Mouse (Mus musculus) midbrain, embryonic 11.5 days (tissue): ENCODE measurements around the gene Clptm1l. TPM values are rescaled to one million over a fixed set of nuclear protein-coding genes. Genes with fewer than 3 reads are reported as not detected.

ENCODE experiments used
- ATAC-seq: fragments of 200-750 bp; cut with Nextera tagmentation; 2 replicates; pipeline ENCODE4 v1.8.0; 2017; ENCODE audit warnings: moderate TSS enrichment, moderate library complexity; ENCODE audit not compliant: low FRiP score
- DNase-seq: peaks from one replicate; pipeline ENCODE4 v3.0.0; 2015; ENCODE audit warnings: low spot score; ENCODE audit errors: missing footprints
- H3K27ac ChIP-seq: fragments of 300-500 bp; sonication (generic); 2 replicates; pipeline ENCODE4 v1.5.1; 2014; ENCODE audit warnings: low read depth, low read length
- H3K27me3 ChIP-seq: fragments of 300-500 bp; sonication (generic); 2 replicates; pipeline ENCODE4 v1.6.1; 2014; ENCODE audit warnings: mild to moderate bottlenecking, low read length, moderate library complexity, mixed read lengths; ENCODE audit not compliant: control insufficient read depth, insufficient read depth
- H3K36me3 ChIP-seq: fragments of 300-500 bp; sonication (generic); 2 replicates; pipeline ENCODE4 v1.6.1; 2014; ENCODE audit warnings: mild to moderate bottlenecking, low read length, moderate library complexity, mixed read lengths; ENCODE audit not compliant: control insufficient read depth, insufficient read depth
- H3K4me1 ChIP-seq: fragments of 300-500 bp; sonication (generic); 2 replicates; pipeline ENCODE4 v1.6.1; 2014; ENCODE audit warnings: low read length; ENCODE audit not compliant: control insufficient read depth, insufficient read depth
- H3K4me2 ChIP-seq: fragments of 300-500 bp; sonication (generic); 2 replicates; pipeline ENCODE4 v1.6.1; 2014; ENCODE audit warnings: mild to moderate bottlenecking, moderate library complexity
- H3K4me3 ChIP-seq: fragments of 300-500 bp; sonication (generic); 2 replicates; pipeline ENCODE4 v1.5.1; 2014; ENCODE audit warnings: low read depth, low read length
- H3K9ac ChIP-seq: fragments of 300-500 bp; sonication (generic); 2 replicates; pipeline ENCODE4 v1.6.1; 2014; ENCODE audit warnings: low read length
- H3K9me3 ChIP-seq: fragments of 300-500 bp; sonication (generic); 2 replicates; pipeline ENCODE4 v1.6.1; 2016; ENCODE audit warnings: low read length; ENCODE audit not compliant: control insufficient read depth
- WGBS: fragments of 180-500 bp; shearing (Covaris S2); extraction: QIAGEN DNeasy Blood & Tissue Kit; methylation state at CpG from one replicate; pipeline ENCODE4 v1.1.7; 2014; 5-methylcytosine and 5-hydroxymethylcytosine counted together
- polyA plus RNA-seq: library from polyadenylated mRNA; unstranded; fragments of >200 nt; fragmentation: Nextera tagmentation; extraction: Ambion mirVana; gene quantifications from 2 replicates; pipeline ENCODE4 v1.2.1, GENCODE M21; 2014

Gene Clptm1l
- polyA plus RNA-seq, 1 experiment from 2014 or later, result 106 TPM

DNA sequence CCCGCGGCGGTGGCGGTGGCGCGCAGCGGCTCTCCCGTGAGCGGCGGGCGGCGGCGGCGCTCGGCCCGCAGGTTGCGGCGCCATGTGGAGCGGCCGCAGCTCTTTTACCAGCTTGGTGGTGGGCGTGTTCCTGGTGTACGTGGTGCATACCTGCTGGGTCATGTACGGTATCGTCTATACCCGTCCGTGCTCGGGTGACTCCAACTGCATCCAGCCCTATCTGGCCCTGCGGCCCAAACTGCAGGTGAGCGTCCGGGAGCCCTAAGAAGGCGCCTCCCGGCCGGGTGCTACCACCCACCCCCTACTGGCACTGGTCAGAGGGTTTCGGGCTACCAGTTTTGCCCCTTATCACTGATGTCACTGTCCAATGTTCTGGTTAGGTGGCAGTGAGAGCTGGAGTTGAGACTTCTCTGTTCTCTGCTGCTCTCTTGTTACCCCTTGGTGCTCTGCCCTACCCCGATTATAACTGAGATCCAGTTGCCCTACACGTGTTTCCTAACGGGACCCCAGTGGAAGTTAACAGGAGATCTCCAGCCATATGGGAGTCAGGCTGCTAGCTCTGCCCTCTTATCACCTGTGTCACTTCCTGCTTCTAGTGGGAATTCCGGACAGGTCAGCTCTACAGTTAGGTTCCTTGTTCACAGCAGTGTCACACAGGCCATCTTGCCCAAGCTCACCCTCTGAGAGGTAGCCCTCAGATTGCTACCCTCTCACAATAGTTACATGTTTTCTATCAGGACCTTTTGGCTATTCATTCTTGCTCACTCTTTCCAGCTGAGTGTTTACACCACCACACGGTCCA is 551 bp downstream of the Clptm1l start:
- Histone ChIP-seq H3K27me3 (no peaks in the 10 kb centered on the region), H3K27ac (no peak overlapping the region), H3K9me3 (no peaks in the 10 kb centered on the region), H3K9ac (peak overlapping the region; percentile 89), H3K36me3 (peaks cover 4% of the 10 kb centered on the region; the same call in 1 of the 2 replicates), H3K4me2 (peak overlapping the region; percentile 95), H3K4me1 (peaks cover 14% of the 10 kb centered on the region), H3K4me3 (peak overlapping the region; percentile 87)
- DNase-seq (peak; percentile 86), ATAC-seq (peak; percentile 87)
- 3% methylated on average over 37 of the region's 39 CpGs for WGBS

DNA sequence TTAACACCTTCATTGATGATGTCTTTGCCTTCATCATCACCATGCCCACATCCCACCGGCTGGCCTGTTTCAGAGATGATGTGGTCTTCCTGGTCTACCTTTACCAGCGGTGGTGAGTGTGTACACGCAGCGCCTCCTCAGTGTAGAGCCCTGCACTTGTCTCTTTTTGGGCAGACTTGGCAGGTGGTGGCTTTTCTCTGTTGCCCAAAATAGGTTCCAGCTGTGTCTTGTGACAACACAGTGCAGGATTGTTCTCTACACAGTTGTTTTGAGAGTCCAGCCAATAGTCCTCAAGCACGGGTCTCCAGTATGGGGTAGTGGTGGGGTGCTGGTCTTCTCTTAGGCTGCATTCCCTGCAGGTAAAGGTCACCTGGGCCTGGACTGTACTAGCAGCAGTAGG is 14.6 kb downstream of the Clptm1l start:
- no peak for DNase-seq
- Histone ChIP-seq H3K4me1 (no peaks in the 10 kb centered on the region), H3K9me3 (no peaks in the 10 kb centered on the region), H3K36me3 (peaks cover 34% of the 10 kb centered on the region), H3K4me3 (no peak overlapping the region), H3K4me2 (no peak overlapping the region), H3K27ac (no peak overlapping the region), H3K27me3 (no peaks in the 10 kb centered on the region), H3K9ac (no peak overlapping the region)
- ATAC-seq, result no peak
- 92% methylated on average over 5 of the region's 5 CpGs for WGBS

DNA sequence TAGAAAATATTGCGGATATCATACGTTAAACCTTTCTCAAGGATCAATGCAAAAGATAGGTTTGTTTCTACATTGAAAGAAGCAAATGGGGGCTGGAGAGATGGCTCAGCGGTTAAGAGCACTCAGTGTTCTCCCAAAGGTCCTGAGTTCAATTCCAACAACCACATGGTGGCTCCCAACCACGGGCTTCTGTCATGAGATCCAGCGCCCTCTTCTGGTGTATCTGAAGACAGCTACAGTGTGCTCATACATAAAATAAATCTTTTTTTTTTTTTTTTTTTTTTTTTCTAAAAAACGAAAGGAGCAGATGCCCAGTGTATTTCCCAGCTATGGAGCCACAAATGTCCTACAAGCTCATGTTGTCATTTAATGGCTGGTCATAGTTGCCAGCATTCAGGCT is 16.8 kb downstream of the Clptm1l start:
- Histone ChIP-seq H3K9me3 (no peaks in the 10 kb centered on the region), H3K36me3 (peaks cover 26% of the 10 kb centered on the region), H3K4me1 (no peaks in the 10 kb centered on the region), H3K4me3 (no peak overlapping the region), H3K9ac (no peak overlapping the region), H3K27me3 (no peaks in the 10 kb centered on the region), H3K27ac (no peak overlapping the region), H3K4me2 (no peak overlapping the region)
- DNase-seq (no peak), ATAC-seq (no peak)
- 69% methylated on average over 6 of the region's 6 CpGs for WGBS

DNA sequence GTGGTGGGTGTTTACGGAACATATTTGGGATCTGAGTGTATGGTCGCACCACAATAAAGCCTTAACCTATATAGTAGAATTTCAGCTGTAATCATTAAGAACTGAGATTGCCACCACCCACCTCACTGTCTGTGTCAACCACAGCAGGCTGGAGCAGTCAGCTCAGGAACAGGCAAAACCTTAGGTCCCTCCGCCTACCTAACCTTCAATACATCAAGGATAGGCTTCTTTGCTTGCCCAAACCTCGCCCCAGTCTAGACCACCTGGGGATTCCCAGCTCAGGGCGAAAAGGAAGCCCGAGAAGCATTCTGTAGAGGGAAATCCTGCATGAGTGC is 22.6 kb downstream of the Clptm1l start:
- Histone ChIP-seq H3K4me3 (peak overlapping the region; percentile 54), H3K36me3 (no peaks in the 10 kb centered on the region; the same call in 1 of the 2 replicates), H3K27me3 (no peaks in the 10 kb centered on the region), H3K4me2 (peak overlapping the region; percentile 92), H3K27ac (no peak overlapping the region), H3K9ac (peak overlapping the region; percentile 80), H3K9me3 (no peaks in the 10 kb centered on the region), H3K4me1 (peaks cover 7% of the 10 kb centered on the region)
- 41% methylated on average over 6 of the region's 6 CpGs for WGBS
- no peak for DNase-seq
- peak; percentile 54; the same call in 1 of the 2 replicates for ATAC-seq

DNA sequence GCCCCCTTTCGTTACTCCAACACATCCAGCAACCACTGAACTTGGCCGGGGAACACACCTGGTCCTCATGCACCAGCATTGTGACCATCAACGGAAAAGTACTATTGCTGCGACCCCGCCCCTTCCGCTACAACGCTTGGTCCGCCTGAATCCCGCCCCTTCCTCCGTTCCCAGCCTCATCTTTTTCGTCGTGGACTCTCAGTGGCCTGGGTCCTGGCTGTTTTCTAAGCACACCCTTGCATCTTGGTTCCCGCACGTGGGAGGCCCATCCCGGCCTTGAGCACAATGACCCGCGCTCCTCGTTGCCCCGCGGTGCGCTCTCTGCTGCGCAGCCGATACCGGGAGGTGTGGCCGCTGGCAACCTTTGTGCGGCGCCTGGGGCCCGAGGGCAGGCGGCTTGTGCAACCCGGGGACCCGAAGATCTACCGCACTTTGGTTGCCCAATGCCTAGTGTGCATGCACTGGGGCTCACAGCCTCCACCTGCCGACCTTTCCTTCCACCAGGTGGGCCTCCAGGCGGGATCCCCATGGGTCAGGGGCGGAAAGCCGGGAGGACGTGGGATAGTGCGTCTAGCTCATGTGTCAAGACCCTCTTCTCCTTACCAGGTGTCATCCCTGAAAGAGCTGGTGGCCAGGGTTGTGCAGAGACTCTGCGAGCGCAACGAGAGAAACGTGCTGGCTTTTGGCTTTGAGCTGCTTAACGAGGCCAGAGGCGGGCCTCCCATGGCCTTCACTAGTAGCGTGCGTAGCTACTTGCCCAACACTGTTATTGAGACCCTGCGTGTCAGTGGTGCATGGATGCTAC is 23.1 kb downstream of the Clptm1l start, which contains the start of gene Tert:
Gene Tert, plus strand, starts transcription at position 167 of the 805 bp plus-strand sequence.
- DNase-seq, result peak; percentile 96
- no peaks in the 10 kb centered on the region; the same call in 1 of the 2 replicates for H3K36me3 ChIP-seq
- peak; percentile 84 for ATAC-seq
- H3K4me3 ChIP-seq, result peak within 1 kb of the TSS; percentile 54
- no peak within 1 kb of the TSS for H3K27ac ChIP-seq
- H3K9ac ChIP-seq, result peak within 1 kb of the TSS; percentile 80
- WGBS, result 12% methylated on average over 47 of the region's 47 CpGs
- peaks cover 7% of the 10 kb centered on the region for H3K4me1 ChIP-seq
- peak within 1 kb of the TSS; percentile 92 for H3K4me2 ChIP-seq
- H3K27me3 ChIP-seq, result no peaks in the 10 kb centered on the region
- H3K9me3 ChIP-seq, result no peaks in the 10 kb centered on the region

DNA sequence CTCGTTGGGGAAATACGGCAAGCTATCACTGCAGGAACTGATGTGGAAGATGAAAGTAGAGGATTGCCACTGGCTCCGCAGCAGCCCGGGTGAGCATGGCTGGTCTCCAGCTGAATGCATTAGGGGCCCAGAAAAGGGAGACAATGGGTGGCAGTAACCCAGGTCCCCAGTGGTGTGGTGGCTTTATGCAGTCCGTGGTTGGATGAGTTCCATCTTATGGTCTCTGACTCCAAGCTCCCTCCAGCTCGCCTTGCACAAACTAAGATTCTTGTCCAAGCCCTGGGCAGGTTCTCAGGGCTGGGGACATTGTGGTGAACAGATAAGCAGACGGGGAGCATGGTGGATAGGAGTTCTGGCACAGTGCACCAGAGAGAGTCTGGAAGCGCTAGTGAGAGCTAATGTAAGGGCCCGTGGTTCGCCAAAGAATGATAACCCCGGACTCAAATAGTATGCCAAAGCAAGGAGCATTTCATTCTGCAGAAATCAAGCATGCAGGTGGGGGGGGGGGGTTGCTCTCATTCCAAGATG is 24.8 kb downstream of the Clptm1l start:
- H3K36me3 ChIP-seq, result no peaks in the 10 kb centered on the region
- peaks cover 7% of the 10 kb centered on the region for H3K4me1 ChIP-seq
- ATAC-seq (no peak), DNase-seq (no peak)
- H3K27me3 ChIP-seq, result no peaks in the 10 kb centered on the region
- H3K27ac ChIP-seq, result no peak overlapping the region
- no peak overlapping the region for H3K4me2 ChIP-seq
- H3K9ac ChIP-seq, result no peak overlapping the region
- H3K9me3 ChIP-seq, result no peaks in the 10 kb centered on the region
- H3K4me3 ChIP-seq, result no peak overlapping the region
- WGBS, result 90% methylated on average over 11 of the region's 11 CpGs

DNA sequence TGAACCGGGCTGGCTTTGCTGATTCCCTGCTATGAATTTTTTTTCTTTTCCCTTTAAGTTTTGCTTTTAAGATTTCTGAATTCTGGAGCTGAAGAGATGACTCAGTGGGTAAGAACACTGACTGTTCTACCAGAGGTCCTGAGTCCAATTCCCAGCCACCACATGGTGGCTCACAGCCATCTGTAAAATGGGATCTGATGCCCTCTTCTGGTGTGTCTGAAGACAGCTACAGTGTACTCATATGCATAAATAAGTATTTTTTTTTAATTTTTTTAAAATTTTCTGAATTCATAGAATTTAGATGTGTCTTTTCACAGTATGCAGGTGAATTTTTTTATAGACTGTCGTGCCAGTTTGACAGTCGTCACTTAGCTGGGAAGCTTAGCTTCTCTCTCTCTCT is 28.0 kb downstream of the Clptm1l start:
- DNase-seq (no peak), ATAC-seq (no peak)
- no peak overlapping the region for H3K4me2 ChIP-seq
- no peaks in the 10 kb centered on the region for H3K27me3 ChIP-seq
- WGBS, result 95% methylated on average over 3 of the region's 3 CpGs
- H3K9ac ChIP-seq, result no peak overlapping the region
- H3K4me3 ChIP-seq, result no peak overlapping the region
- no peaks in the 10 kb centered on the region for H3K9me3 ChIP-seq
- H3K27ac ChIP-seq, result no peak overlapping the region
- peaks cover 7% of the 10 kb centered on the region for H3K4me1 ChIP-seq
- H3K36me3 ChIP-seq, result no peaks in the 10 kb centered on the region

DNA sequence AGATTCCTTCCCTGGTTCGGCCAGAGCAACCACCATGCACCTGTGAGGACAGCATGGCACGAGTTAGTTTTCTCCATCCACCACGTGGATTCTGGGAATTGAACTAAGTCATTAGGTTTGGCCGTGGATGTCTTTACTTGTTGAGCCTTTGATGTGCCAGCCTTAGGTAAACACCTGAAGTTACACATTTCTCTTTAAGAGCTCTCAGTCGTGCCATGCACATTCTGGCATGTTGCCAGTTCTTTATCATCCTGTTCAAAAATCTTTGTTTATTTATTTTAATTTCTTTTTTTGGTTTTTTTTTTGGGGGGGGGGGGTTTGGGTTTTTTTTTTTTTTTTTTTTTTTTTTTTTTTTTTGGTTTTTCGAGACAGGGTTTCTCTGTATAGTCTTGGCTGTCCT is 34.0 kb downstream of the Clptm1l start:
- DNase-seq, result no peak
- no peaks in the 10 kb centered on the region for H3K9me3 ChIP-seq
- H3K27ac ChIP-seq, result no peak overlapping the region
- H3K27me3 ChIP-seq, result no peaks in the 10 kb centered on the region
- H3K9ac ChIP-seq, result no peak overlapping the region
- no peak for ATAC-seq
- no peaks in the 10 kb centered on the region for H3K36me3 ChIP-seq
- H3K4me1 ChIP-seq, result no peaks in the 10 kb centered on the region
- no peak overlapping the region for H3K4me3 ChIP-seq
- H3K4me2 ChIP-seq, result no peak overlapping the region
- WGBS, result 82% methylated on average over 5 of the region's 6 CpGs

DNA sequence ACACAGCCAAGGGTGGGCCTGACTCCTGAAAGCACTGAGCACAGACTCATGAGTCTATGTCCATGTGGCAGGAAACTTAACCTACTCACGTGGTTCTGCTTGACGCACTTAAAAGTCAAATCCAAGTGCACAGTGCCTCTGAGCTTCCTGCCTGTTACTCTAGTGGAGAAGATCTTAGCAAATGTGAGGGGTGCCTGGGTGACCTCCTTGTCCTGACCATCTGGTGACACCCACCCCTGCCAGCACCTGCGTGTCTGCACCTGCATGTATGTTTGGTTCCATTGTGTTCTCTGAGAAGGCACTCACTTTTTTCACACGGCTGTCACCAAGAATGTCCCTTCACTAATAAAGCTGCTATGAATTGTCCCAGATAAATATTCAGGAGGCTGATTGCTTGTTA is 37.5 kb downstream of the Clptm1l start:
- DNase-seq (no peak), ATAC-seq (no peak)
- H3K9me3 ChIP-seq, result no peaks in the 10 kb centered on the region
- no peak overlapping the region for H3K27ac ChIP-seq
- 91% methylated on average over 4 of the region's 4 CpGs for WGBS
- no peak overlapping the region for H3K4me2 ChIP-seq
- H3K4me3 ChIP-seq, result no peak overlapping the region
- no peaks in the 10 kb centered on the region for H3K27me3 ChIP-seq
- no peaks in the 10 kb centered on the region for H3K4me1 ChIP-seq
- no peaks in the 10 kb centered on the region for H3K36me3 ChIP-seq
- H3K9ac ChIP-seq, result no peak overlapping the region
